Mouse (Mus musculus) hindbrain, embryonic 16.5 days (tissue): ENCODE results near the gene Muc2. TPM values are rescaled to one million over a fixed set of nuclear protein-coding genes. Genes with fewer than 3 reads are reported as not detected.

Experiments used
- ATAC-seq: fragments of 200-750 bp; cut with Nextera tagmentation; 2 replicates; pipeline ENCODE4 v1.8.0; 2017; ENCODE audit warnings: moderate TSS enrichment, moderate library complexity
- H3K27ac ChIP-seq: fragments of 300-500 bp; sonication (generic); 2 replicates; pipeline ENCODE4 v1.5.1; 2014; ENCODE audit warnings: low read depth, mild to moderate bottlenecking, control low read depth, low read length, moderate library complexity
- H3K27me3 ChIP-seq: fragments of 300-500 bp; sonication (generic); replicated peaks from 2 replicates; pipeline ENCODE4 v1.6.1; 2014; ENCODE audit warnings: low read length; ENCODE audit not compliant: control insufficient read depth, insufficient read depth
- H3K36me3 ChIP-seq: fragments of 300-500 bp; sonication (generic); 2 replicates; pipeline ENCODE4 v1.6.1; 2014; ENCODE audit warnings: mild to moderate bottlenecking, low read length, moderate library complexity, mixed read lengths; ENCODE audit not compliant: control insufficient read depth, insufficient read depth
- H3K4me1 ChIP-seq: fragments of 300-500 bp; sonication (generic); 2 replicates; pipeline ENCODE4 v1.6.1; 2014; ENCODE audit warnings: low read depth, low read length; ENCODE audit not compliant: control insufficient read depth, insufficient read depth
- H3K4me2 ChIP-seq: fragments of 300-500 bp; sonication (generic); 2 replicates; pipeline ENCODE4 v1.6.1; 2014; ENCODE audit warnings: mild to moderate bottlenecking, low read length, control low read depth, moderate library complexity
- H3K4me3 ChIP-seq: fragments of 300-500 bp; sonication (generic); 2 replicates; pipeline ENCODE4 v1.5.1; 2014; ENCODE audit warnings: mild to moderate bottlenecking, low read length, control low read depth, moderate library complexity
- H3K9ac ChIP-seq: fragments of 300-500 bp; sonication (generic); 2 replicates; pipeline ENCODE4 v1.6.1; 2014; ENCODE audit warnings: low read depth, mild to moderate bottlenecking, control low read depth, low read length, moderate library complexity
- H3K9me3 ChIP-seq: fragments of 300-500 bp; sonication (generic); 2 replicates; pipeline ENCODE4 v1.6.1; 2014; ENCODE audit warnings: mild to moderate bottlenecking, low read length, moderate library complexity; ENCODE audit not compliant: control insufficient read depth
- WGBS: fragments of 180-500 bp; shearing (Covaris S2); extraction: QIAGEN DNeasy Blood & Tissue Kit; methylation state at CpG from one replicate; pipeline ENCODE4 v1.1.7; 2014; 5-methylcytosine and 5-hydroxymethylcytosine counted together
- polyA plus RNA-seq: library from polyadenylated mRNA; unstranded; fragments of >200 nt; fragmentation: Nextera tagmentation; extraction: Ambion mirVana; gene quantifications from 2 replicates; pipeline ENCODE4 v1.2.1, GENCODE M21; 2015

Gene Muc2
- 0.40 and 0.58 TPM in 2 replicates for polyA plus RNA-seq

GRCm38 (mm10) chr7:141690040-141690439, at the start of gene Muc2:
Muc2 (plus strand) TSS chr7:141690340.
- WGBS: 94% methylated on average over 8 of the region's 8 CpGs
- H3K4me3 ChIP-seq: no peak within 1 kb of the TSS
- no peak within 1 kb of the TSS for H3K27ac ChIP-seq
- no peak within 1 kb of the TSS for H3K4me2 ChIP-seq
- no peaks in the 10 kb centered on the region for H3K4me1 ChIP-seq
- H3K9me3 ChIP-seq: no peaks in the 10 kb centered on the region
- H3K36me3 ChIP-seq: no peaks in the 10 kb centered on the region
- no peak within 1 kb of the TSS for H3K9ac ChIP-seq
- no peaks in the 10 kb centered on the region for H3K27me3 ChIP-seq
- no peak for ATAC-seq

GRCm38 (mm10) chr7:141642375-141642774, 47.8 kb upstream of the Muc2 start:
- no peak for ATAC-seq
- no peaks in the 10 kb centered on the region for H3K27me3 ChIP-seq
- no peaks in the 10 kb centered on the region for H3K4me1 ChIP-seq
- H3K36me3 ChIP-seq: no peaks in the 10 kb centered on the region
- no peak overlapping the region for H3K4me2 ChIP-seq
- no peak overlapping the region for H3K4me3 ChIP-seq
- H3K9me3 ChIP-seq: no peaks in the 10 kb centered on the region
- no peak overlapping the region for H3K9ac ChIP-seq
- H3K27ac ChIP-seq: no peak overlapping the region
- 86% methylated on average over 1 of the region's 1 CpGs for WGBS

DNA sequence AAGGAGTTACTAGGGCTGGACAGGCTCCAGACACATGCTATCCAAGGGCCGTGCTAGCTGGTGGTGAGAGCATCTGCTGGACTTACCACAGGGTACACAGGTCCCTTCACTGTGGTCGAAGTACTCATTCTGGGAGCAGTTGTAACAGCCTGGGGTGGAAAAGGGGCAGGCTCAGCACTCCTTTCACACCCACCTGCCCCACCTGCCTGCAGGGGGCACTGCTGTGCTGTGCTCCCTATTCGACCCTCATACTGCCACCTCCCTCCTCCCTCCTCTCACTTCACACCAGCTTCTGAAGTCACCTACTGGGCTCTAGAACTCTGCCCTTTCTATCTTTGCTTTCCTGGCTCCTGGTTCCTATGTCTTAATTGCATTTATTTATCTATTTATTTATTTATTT, 47.0 kb upstream of the Muc2 start:
- no peak overlapping the region for H3K4me2 ChIP-seq
- ATAC-seq: no peak
- no peaks in the 10 kb centered on the region for H3K27me3 ChIP-seq
- H3K9me3 ChIP-seq: no peaks in the 10 kb centered on the region
- H3K27ac ChIP-seq: no peak overlapping the region
- no peaks in the 10 kb centered on the region for H3K4me1 ChIP-seq
- H3K9ac ChIP-seq: no peak overlapping the region
- 58% methylated on average over 3 of the region's 3 CpGs for WGBS
- no peak overlapping the region for H3K4me3 ChIP-seq
- H3K36me3 ChIP-seq: no peaks in the 10 kb centered on the region

DNA sequence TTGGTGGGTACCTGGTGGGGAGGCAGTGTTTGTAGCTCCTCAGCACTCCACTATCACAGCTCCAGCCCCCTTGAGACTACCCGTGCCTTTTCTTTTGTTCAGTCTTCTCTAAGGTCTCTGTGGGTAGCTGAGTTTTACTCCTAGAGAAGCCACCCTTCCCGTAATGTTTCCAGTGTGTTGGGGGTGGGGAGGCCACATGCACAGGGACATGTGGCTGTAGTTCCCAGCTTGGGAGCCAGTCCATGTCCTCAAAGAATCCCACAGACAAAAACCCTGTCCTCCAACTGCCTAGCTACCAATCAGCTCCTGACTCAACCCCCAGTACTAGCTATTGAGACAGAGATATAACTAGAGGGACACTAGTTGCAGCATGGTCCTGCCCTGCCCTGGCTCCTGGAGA, 43.1 kb upstream of the Muc2 start:
- Histone ChIP-seq H3K9ac (no peak overlapping the region), H3K27ac (no peak overlapping the region), H3K36me3 (no peaks in the 10 kb centered on the region), H3K9me3 (no peaks in the 10 kb centered on the region), H3K4me1 (no peaks in the 10 kb centered on the region), H3K27me3 (no peaks in the 10 kb centered on the region), H3K4me2 (no peak overlapping the region), H3K4me3 (no peak overlapping the region)
- no peak for ATAC-seq
- WGBS: 64% methylated on average over 2 of the region's 2 CpGs

- no peak overlapping the region for H3K4me2 ChIP-seq
- H3K4me3 ChIP-seq: no peak overlapping the region
- no peak overlapping the region for H3K27ac ChIP-seq
- 87% methylated on average over 11 of the region's 11 CpGs for WGBS
- no peaks in the 10 kb centered on the region for H3K4me1 ChIP-seq
- H3K27me3 ChIP-seq: no peaks in the 10 kb centered on the region
- H3K9me3 ChIP-seq: no peaks in the 10 kb centered on the region
- no peak for ATAC-seq
- H3K9ac ChIP-seq: no peak overlapping the region
- no peaks in the 10 kb centered on the region for H3K36me3 ChIP-seq
Observed at GRCm38 (mm10) chr7:141647815-141648214, 42.3 kb upstream of the Muc2 start.

GRCm38 (mm10) chr7:141652191-141652590, 37.9 kb upstream of the Muc2 start:
- H3K36me3 ChIP-seq: no peaks in the 10 kb centered on the region

DNA sequence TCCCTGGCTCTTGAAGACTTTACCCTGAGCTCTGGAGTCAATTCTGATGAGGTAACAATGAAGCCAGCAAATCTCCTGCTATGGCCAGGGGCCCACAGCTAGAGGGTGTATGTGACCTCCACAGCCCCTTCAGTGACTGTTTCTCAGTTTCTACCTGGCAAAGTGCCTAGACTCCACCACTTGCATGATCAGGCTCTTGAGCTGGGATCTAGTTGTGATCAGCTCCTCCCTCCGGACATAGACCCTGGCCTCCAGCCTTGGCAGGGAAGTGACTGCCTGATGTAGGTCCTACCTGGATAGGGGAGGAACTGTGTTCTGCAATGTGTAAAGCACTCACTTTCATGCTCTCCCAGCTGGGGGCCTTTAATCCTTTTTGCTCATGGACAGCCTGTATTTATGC, 29.8 kb upstream of the Muc2 start:
- no peaks in the 10 kb centered on the region for H3K4me1 ChIP-seq
- H3K9ac ChIP-seq: no peak overlapping the region
- H3K36me3 ChIP-seq: no peaks in the 10 kb centered on the region
- H3K27me3 ChIP-seq: no peaks in the 10 kb centered on the region
- no peaks in the 10 kb centered on the region for H3K9me3 ChIP-seq
- ATAC-seq: no peak
- 73% methylated on average over 1 of the region's 1 CpGs for WGBS
- H3K27ac ChIP-seq: no peak overlapping the region
- no peak overlapping the region for H3K4me2 ChIP-seq
- no peak overlapping the region for H3K4me3 ChIP-seq

More at GRCm38 (mm10) chr7:141652191-141652590, 37.9 kb upstream of the Muc2 start:
- no peak for ATAC-seq
- H3K4me3 ChIP-seq: no peak overlapping the region
- H3K27ac ChIP-seq: no peak overlapping the region
- no peaks in the 10 kb centered on the region for H3K9me3 ChIP-seq
- 47% methylated on average over 7 of the region's 7 CpGs for WGBS
- no peaks in the 10 kb centered on the region for H3K4me1 ChIP-seq
- H3K4me2 ChIP-seq: no peak overlapping the region
- H3K27me3 ChIP-seq: no peaks in the 10 kb centered on the region
- no peak overlapping the region for H3K9ac ChIP-seq

DNA sequence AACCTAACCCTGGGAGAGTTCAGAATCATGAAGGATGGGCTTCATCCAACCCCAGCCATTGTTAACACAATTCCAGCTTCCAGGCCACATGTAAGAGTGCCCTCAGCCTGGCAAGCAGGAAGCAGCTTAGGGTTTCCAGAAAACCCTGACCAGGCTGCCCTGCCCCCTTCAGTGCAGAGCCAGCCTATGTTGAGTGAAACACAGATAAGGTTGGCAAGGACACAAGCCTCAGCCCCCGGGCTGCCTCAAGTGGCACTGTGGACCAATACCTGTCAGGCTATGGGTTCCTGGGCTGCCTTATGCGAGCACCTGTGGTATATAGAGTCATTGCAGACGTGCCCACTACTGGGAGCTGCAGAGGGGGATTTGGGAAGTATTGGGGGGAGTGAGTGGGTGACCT, 28.7 kb upstream of the Muc2 start:
- Histone ChIP-seq H3K9ac (no peak overlapping the region), H3K4me1 (no peaks in the 10 kb centered on the region), H3K27me3 (no peaks in the 10 kb centered on the region), H3K36me3 (no peaks in the 10 kb centered on the region), H3K27ac (no peak overlapping the region), H3K9me3 (no peaks in the 10 kb centered on the region), H3K4me3 (no peak overlapping the region), H3K4me2 (no peak overlapping the region)
- no peak for ATAC-seq
- 79% methylated on average over 3 of the region's 3 CpGs for WGBS

GRCm38 (mm10) chr7:141662223-141662622, 27.9 kb upstream of the Muc2 start:
- Histone ChIP-seq H3K27me3 (no peaks in the 10 kb centered on the region), H3K9me3 (no peaks in the 10 kb centered on the region), H3K27ac (no peak overlapping the region), H3K4me1 (no peaks in the 10 kb centered on the region), H3K4me2 (no peak overlapping the region), H3K4me3 (no peak overlapping the region), H3K9ac (no peak overlapping the region), H3K36me3 (no peaks in the 10 kb centered on the region)
- no peak for ATAC-seq
- WGBS: 65% methylated on average over 5 of the region's 5 CpGs

DNA sequence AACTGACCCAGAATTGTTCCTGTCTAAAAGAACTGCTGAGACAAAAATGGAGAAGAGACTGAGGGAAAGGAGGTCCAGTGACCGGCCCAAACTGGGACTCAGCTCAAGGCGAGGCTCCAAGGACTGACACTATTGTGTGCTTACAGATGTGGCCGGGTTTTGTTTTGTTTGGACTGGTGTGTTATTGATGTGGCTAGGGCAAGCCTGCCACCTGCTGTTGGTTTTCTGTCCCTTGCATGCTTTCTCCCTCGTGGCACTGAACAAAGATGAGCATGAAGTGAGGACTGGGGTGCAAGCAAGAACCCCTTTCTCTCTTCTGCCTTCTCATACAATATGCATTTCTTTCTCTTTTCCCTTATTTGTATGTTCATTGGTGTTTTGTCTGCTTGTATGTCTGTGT, 23.9 kb upstream of the Muc2 start:
- Histone ChIP-seq H3K36me3 (no peaks in the 10 kb centered on the region), H3K4me2 (no peak overlapping the region), H3K9me3 (no peaks in the 10 kb centered on the region), H3K27ac (no peak overlapping the region), H3K27me3 (no peaks in the 10 kb centered on the region), H3K9ac (no peak overlapping the region), H3K4me1 (no peaks in the 10 kb centered on the region), H3K4me3 (no peak overlapping the region)
- WGBS: 18% methylated on average over 4 of the region's 4 CpGs
- no peak for ATAC-seq
